Mouse (Mus musculus) limb, embryonic 13.5 days (tissue): ENCODE measurements at regions not wholly inside any gene's neighbourhood (a gene's known extent, or its start where the extent isn't known, plus 50 kb on each side); places are given as distances from the start of the nearest gene placed in this dataset.

ENCODE experiments used
- ATAC-seq: fragments of 200-750 bp; cut with Nextera tagmentation; 2 replicates; pipeline ENCODE4 v1.8.0; 2017; ENCODE audit warnings: low read depth, moderate number of reproducible peaks, moderate TSS enrichment; ENCODE audit not compliant: low FRiP score
- H3K27ac ChIP-seq: fragments of 300-500 bp; sonication (generic); 2 replicates; pipeline ENCODE4 v1.5.1; 2015; ENCODE audit warnings: inconsistent platforms, mild to moderate bottlenecking, moderate library complexity
- H3K27me3 ChIP-seq: fragments of 300-500 bp; sonication (generic); 2 replicates; pipeline ENCODE4 v1.6.1; 2015; ENCODE audit warnings: mild to moderate bottlenecking, inconsistent platforms
- H3K36me3 ChIP-seq: fragments of 300-500 bp; sonication (generic); 2 replicates; pipeline ENCODE4 v1.6.1; 2015; ENCODE audit warnings: inconsistent platforms, mild to moderate bottlenecking, moderate library complexity
- H3K4me1 ChIP-seq: fragments of 300-500 bp; sonication (generic); 2 replicates; pipeline ENCODE4 v1.6.1; 2015; ENCODE audit warnings: inconsistent platforms
- H3K4me2 ChIP-seq: fragments of 300-500 bp; sonication (generic); replicated peaks from 2 replicates; pipeline ENCODE4 v1.6.1; 2015; ENCODE audit warnings: inconsistent platforms, mild to moderate bottlenecking, moderate library complexity
- H3K4me3 ChIP-seq: fragments of 300-500 bp; sonication (generic); 2 replicates; pipeline ENCODE4 v1.5.1; 2015; ENCODE audit warnings: moderate library complexity, mild to moderate bottlenecking, inconsistent platforms
- H3K9ac ChIP-seq: fragments of 300-500 bp; sonication (generic); 2 replicates; pipeline ENCODE4 v1.6.1; 2015; ENCODE audit warnings: mild to moderate bottlenecking, inconsistent platforms
- H3K9me3 ChIP-seq: fragments of 300-500 bp; sonication (generic); 2 replicates; pipeline ENCODE4 v1.6.1; 2016; ENCODE audit warnings: inconsistent platforms
- WGBS: fragments of 180-500 bp; shearing (Covaris S2); methylation state at CpG from one replicate; pipeline ENCODE4 v1.1.7; 2015; 5-methylcytosine and 5-hydroxymethylcytosine counted together

DNA sequence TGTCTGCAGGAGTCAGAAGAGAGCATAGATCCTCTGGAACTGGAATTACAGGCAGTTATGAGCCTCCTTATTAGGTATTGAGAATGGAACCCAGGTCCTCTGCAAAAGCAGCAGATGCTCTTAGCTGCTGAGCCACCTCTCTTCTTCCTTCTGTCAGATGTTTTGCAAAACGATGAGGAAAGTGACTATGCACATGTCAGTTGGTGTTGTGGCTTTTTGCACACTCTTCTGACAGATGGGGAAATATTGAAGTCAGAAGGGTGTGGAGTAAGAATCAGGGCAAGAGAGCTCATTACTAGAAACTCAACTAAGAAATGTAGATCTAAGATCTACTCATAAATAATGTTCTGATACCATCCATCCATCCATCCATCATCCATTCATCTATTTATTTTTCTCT, 102.4 kb downstream of the Cdca7 start:
- Histone ChIP-seq H3K4me3 (no peak overlapping the region), H3K4me2 (no peak overlapping the region), H3K27ac (no peak overlapping the region), H3K9me3 (no peaks in the 10 kb centered on the region), H3K4me1 (no peaks in the 10 kb centered on the region), H3K9ac (no peak overlapping the region), H3K27me3 (no peaks in the 10 kb centered on the region), H3K36me3 (no peaks in the 10 kb centered on the region)
- WGBS: 72% methylated on average over 1 of the region's 1 CpGs
- no peak for ATAC-seq

DNA sequence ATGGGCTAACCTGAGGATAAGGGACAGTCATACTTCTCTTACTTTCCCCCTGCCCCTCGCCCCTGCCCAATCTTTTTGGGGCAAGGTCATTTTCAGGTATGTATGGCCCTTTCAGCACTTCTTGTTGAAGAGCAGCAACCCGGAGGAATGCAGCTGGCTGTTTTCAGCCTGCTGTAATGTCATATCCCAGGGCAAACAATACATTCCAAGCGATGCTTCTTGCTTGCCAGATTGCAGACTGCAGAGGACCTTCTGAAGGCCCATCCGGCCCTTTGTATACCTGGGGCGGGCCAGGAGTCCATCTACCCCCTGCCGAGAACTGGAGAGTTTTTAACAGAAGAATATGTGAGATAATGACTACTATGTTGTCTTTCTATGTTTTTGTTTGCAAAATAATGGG, 105.2 kb downstream of the Cdca7 start:
- H3K4me2 ChIP-seq: no peak overlapping the region
- H3K9me3 ChIP-seq: peaks cover 5% of the 10 kb centered on the region; the same call in 1 of the 2 replicates
- no peaks in the 10 kb centered on the region for H3K27me3 ChIP-seq
- no peak for ATAC-seq
- H3K4me1 ChIP-seq: no peaks in the 10 kb centered on the region
- no peak overlapping the region for H3K9ac ChIP-seq
- WGBS: 79% methylated on average over 6 of the region's 6 CpGs
- no peak overlapping the region for H3K4me3 ChIP-seq
- H3K27ac ChIP-seq: no peak overlapping the region
- no peaks in the 10 kb centered on the region for H3K36me3 ChIP-seq

DNA sequence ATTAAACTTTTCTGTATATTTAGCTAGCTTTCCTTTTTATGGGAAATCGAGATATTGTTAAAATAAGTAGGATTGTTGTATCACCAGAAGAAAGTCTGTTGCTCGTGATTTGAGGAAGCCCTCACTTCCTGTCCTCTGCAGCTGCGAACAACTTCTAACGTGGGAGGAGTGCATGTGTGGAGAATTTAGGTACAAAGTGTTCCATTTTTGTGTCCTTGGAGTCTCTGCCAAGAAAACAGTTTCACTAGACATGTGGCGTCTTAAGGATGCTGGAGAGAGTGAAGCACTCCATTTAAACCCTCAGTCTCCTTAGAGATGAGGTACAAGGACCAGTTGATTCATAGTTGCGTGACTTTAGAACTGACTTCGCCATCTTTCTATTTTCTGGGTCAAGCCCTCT, 112.9 kb downstream of the Cdca7 start:
- no peak for ATAC-seq
- 64% methylated on average over 7 of the region's 7 CpGs for WGBS
- H3K4me2 ChIP-seq: no peak overlapping the region

GRCm38 (mm10) chr2:72592011-72592410, 116.1 kb downstream of the Cdca7 start:
- no peak overlapping the region for H3K4me3 ChIP-seq
- H3K36me3 ChIP-seq: no peaks in the 10 kb centered on the region
- no peaks in the 10 kb centered on the region for H3K27me3 ChIP-seq
- no peaks in the 10 kb centered on the region for H3K4me1 ChIP-seq
- H3K27ac ChIP-seq: no peak overlapping the region
- 54% methylated on average over 3 of the region's 3 CpGs for WGBS
- no peak overlapping the region for H3K4me2 ChIP-seq
- H3K9me3 ChIP-seq: no peaks in the 10 kb centered on the region
- no peak for ATAC-seq
- no peak overlapping the region for H3K9ac ChIP-seq

More for the DNA sequence above, 112.9 kb downstream of the Cdca7 start:
- Histone ChIP-seq H3K36me3 (no peaks in the 10 kb centered on the region), H3K4me1 (no peaks in the 10 kb centered on the region), H3K9ac (no peak overlapping the region), H3K9me3 (peaks cover 5% of the 10 kb centered on the region; the same call in 1 of the 2 replicates), H3K27ac (no peak overlapping the region), H3K4me3 (no peak overlapping the region), H3K27me3 (no peaks in the 10 kb centered on the region)

- Histone ChIP-seq H3K27me3 (no peaks in the 10 kb centered on the region), H3K4me3 (no peak overlapping the region), H3K9me3 (no peaks in the 10 kb centered on the region), H3K4me2 (no peak overlapping the region), H3K4me1 (peaks cover under 1% of the 10 kb centered on the region; the same call in 1 of the 2 replicates), H3K36me3 (no peaks in the 10 kb centered on the region), H3K9ac (no peak overlapping the region), H3K27ac (no peak overlapping the region)
- WGBS: 70% methylated on average over 14 of the region's 14 CpGs
- ATAC-seq: no peak
Measured at GRCm38 (mm10) chr2:72596994-72597925, 121.3 kb downstream of the Cdca7 start.

DNA sequence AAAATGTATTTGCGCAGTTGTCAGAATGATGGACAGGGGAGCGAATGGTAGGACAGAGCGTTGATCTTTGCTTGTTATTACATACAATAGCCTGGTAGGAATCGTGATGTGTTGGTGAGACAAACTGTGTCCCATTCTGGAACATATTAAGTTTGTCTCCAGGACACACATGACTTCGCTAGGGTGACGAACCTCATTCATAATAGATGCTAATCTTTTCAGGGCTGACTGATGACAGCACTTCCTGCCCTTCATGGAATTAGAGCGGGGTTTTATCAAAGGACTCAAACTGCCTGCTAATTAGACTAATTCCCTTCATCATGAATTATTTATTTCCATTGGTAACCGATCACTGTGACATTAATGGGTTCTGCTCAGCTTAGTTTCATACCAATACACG, 122.0 kb downstream of the Cdca7 start:
- no peak overlapping the region for H3K4me3 ChIP-seq
- ATAC-seq: no peak

GRCm38 (mm10) chr2:72600723-72601122, 124.8 kb downstream of the Cdca7 start:
- Histone ChIP-seq H3K27ac (no peak overlapping the region), H3K4me3 (no peak overlapping the region), H3K36me3 (no peaks in the 10 kb centered on the region), H3K4me2 (no peak overlapping the region), H3K9ac (no peak overlapping the region), H3K9me3 (no peaks in the 10 kb centered on the region), H3K27me3 (no peaks in the 10 kb centered on the region), H3K4me1 (peaks cover 4% of the 10 kb centered on the region; the same call in 1 of the 2 replicates)
- no peak for ATAC-seq

More for the DNA sequence above, 122.0 kb downstream of the Cdca7 start:
- no peaks in the 10 kb centered on the region for H3K9me3 ChIP-seq
- H3K36me3 ChIP-seq: no peaks in the 10 kb centered on the region
- WGBS: 56% methylated on average over 9 of the region's 9 CpGs
- H3K4me1 ChIP-seq: peaks cover 4% of the 10 kb centered on the region; the same call in 1 of the 2 replicates
- no peak overlapping the region for H3K9ac ChIP-seq
- H3K27me3 ChIP-seq: no peaks in the 10 kb centered on the region
- no peak overlapping the region for H3K27ac ChIP-seq
- no peak overlapping the region for H3K4me2 ChIP-seq

- no peaks in the 10 kb centered on the region for H3K9me3 ChIP-seq
- H3K4me1 ChIP-seq: peaks cover 4% of the 10 kb centered on the region; the same call in 1 of the 2 replicates
- H3K4me2 ChIP-seq: no peak overlapping the region
- 64% methylated on average over 1 of the region's 1 CpGs for WGBS
- no peak overlapping the region for H3K9ac ChIP-seq
- H3K27me3 ChIP-seq: no peaks in the 10 kb centered on the region
- ATAC-seq: no peak
- no peak overlapping the region for H3K4me3 ChIP-seq
- H3K36me3 ChIP-seq: no peaks in the 10 kb centered on the region
- no peak overlapping the region for H3K27ac ChIP-seq
Measured at GRCm38 (mm10) chr2:72602152-72602551, 126.2 kb downstream of the Cdca7 start.

- 79% methylated on average over 3 of the region's 3 CpGs for WGBS
- Histone ChIP-seq H3K27me3 (no peaks in the 10 kb centered on the region), H3K4me2 (no peak overlapping the region), H3K4me3 (no peak overlapping the region), H3K9ac (no peak overlapping the region), H3K27ac (no peak overlapping the region), H3K9me3 (peaks cover 6% of the 10 kb centered on the region; the same call in 1 of the 2 replicates), H3K4me1 (no peaks in the 10 kb centered on the region), H3K36me3 (no peaks in the 10 kb centered on the region)
- no peak for ATAC-seq
Measured at GRCm38 (mm10) chr2:72612221-72612620, 136.3 kb downstream of the Cdca7 start.

DNA sequence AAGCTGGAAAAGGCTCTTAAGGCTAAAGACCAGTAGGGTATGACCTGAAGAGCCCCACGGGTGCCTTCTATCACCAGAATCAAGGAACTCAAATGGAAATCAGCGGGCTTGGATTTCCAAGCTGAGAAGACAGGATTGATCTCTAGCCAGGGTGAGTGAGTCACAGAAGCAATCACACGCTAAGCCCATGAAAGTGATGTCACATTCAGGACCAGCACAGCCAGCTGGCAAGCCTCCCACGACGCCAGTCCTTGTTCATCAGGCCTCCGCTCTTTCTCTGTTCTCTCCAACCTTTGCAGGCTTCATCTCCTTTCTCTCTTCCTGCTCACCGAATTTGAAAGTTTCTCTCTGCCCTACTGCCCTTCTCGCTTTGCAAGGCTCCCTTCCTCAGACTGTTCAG, 138.3 kb downstream of the Cdca7 start:
- ATAC-seq: no peak
- WGBS: 71% methylated on average over 8 of the region's 8 CpGs
- peaks cover 1% of the 10 kb centered on the region; the same call in 1 of the 2 replicates for H3K4me1 ChIP-seq
- no peaks in the 10 kb centered on the region for H3K9me3 ChIP-seq
- H3K9ac ChIP-seq: no peak overlapping the region
- H3K4me2 ChIP-seq: no peak overlapping the region
- H3K4me3 ChIP-seq: no peak overlapping the region
- H3K27me3 ChIP-seq: no peaks in the 10 kb centered on the region
- H3K36me3 ChIP-seq: no peaks in the 10 kb centered on the region
- H3K27ac ChIP-seq: no peak overlapping the region

DNA sequence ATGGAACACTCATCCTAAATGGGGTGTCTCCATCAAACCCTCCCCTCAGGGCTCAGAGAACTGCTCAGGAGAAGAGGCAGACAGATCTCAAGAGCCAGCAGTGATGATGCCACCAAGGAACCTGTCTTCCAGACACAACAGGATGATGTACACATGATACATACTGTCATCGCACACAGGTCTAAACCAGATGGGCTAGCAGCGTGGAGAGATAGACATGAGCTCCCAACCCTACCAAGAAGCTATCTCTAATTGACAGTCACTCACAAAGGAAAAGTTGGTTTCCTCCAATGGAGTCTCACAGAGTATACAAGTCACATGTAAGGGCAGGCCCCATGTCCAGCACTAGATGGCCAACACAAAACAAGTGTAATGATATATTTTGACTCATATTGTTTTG, 139.9 kb downstream of the Cdca7 start:
- Histone ChIP-seq H3K36me3 (no peaks in the 10 kb centered on the region), H3K9me3 (no peaks in the 10 kb centered on the region), H3K9ac (no peak overlapping the region), H3K27ac (no peak overlapping the region), H3K4me3 (no peak overlapping the region), H3K27me3 (no peaks in the 10 kb centered on the region), H3K4me2 (no peak overlapping the region), H3K4me1 (peaks cover 11% of the 10 kb centered on the region)
- 80% methylated on average over 2 of the region's 2 CpGs for WGBS
- ATAC-seq: no peak

DNA sequence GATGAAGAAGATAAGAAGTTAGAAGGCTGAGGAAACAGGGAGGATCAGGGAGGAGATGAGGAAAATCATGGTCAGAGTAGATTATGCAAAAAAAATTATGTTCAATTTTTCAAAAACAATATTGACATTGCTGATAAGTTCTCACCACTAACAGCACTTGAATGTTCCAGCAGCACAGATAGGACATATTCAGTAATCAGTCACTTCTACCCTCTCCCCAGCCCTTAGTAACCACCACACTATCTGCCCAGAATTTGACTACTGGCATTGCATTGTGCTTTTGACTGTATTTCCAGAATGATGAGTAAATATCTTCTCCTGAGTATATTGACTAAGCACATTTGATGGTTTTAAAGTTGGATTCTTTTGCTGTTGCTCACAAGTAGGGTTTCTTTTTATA, 140.5 kb downstream of the Cdca7 start:
- Histone ChIP-seq H3K4me1 (peaks cover 11% of the 10 kb centered on the region), H3K27me3 (no peaks in the 10 kb centered on the region), H3K9ac (no peak overlapping the region), H3K4me2 (no peak overlapping the region), H3K27ac (no peak overlapping the region), H3K36me3 (no peaks in the 10 kb centered on the region), H3K4me3 (no peak overlapping the region), H3K9me3 (no peaks in the 10 kb centered on the region)
- no peak for ATAC-seq

DNA sequence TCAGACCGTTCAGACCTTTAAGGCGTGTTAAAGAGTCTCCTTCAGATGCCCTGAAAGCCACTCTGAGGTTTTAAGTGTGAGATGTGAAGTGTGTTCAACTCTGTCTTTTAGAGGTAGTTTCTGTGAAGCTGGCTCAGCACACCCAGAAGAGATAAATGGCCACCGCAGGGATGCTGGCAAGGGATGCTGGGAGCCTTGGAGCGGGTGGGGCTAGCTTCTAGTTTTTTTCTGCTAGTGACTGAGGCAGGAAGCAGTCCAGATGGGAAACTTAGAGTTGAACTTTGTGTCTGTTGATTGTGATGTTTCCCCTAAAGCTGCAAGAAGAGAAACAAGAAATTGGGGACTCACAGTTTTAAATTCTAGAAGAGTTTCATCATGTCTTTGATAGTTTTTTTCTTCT, 143.5 kb downstream of the Cdca7 start:
- Histone ChIP-seq H3K27ac (no peak overlapping the region), H3K4me3 (no peak overlapping the region), H3K4me1 (peaks cover 11% of the 10 kb centered on the region), H3K9ac (no peak overlapping the region), H3K9me3 (no peaks in the 10 kb centered on the region), H3K36me3 (no peaks in the 10 kb centered on the region), H3K4me2 (no peak overlapping the region; the same call in 1 of the 2 replicates), H3K27me3 (no peaks in the 10 kb centered on the region)
- ATAC-seq: no peak
- WGBS: 62% methylated on average over 4 of the region's 4 CpGs
